Mouse (Mus musculus) adrenal gland, adult 10 weeks (tissue): Measurements from ENCODE around the gene Caprin2. TPM values are rescaled to one million over a fixed set of nuclear protein-coding genes. Genes with fewer than 3 reads are reported as not detected.

ENCODE experiments used
- polyA plus RNA-seq: library from polyadenylated mRNA; stranded (reverse); fragments of 350-450 nt; fragmentation: Illumina TruSeq; extraction: RNeasy Lipid Tissue Mini Kit (QIAGEN cat#74804); gene quantifications from one replicate; pipeline ENCODE4 v1.2.3, GENCODE M21; 2014; ENCODE audit warnings: low read depth, low replicate concordance

Caprin2 gene
- 24.3 TPM for polyA plus RNA-seq

DNA sequence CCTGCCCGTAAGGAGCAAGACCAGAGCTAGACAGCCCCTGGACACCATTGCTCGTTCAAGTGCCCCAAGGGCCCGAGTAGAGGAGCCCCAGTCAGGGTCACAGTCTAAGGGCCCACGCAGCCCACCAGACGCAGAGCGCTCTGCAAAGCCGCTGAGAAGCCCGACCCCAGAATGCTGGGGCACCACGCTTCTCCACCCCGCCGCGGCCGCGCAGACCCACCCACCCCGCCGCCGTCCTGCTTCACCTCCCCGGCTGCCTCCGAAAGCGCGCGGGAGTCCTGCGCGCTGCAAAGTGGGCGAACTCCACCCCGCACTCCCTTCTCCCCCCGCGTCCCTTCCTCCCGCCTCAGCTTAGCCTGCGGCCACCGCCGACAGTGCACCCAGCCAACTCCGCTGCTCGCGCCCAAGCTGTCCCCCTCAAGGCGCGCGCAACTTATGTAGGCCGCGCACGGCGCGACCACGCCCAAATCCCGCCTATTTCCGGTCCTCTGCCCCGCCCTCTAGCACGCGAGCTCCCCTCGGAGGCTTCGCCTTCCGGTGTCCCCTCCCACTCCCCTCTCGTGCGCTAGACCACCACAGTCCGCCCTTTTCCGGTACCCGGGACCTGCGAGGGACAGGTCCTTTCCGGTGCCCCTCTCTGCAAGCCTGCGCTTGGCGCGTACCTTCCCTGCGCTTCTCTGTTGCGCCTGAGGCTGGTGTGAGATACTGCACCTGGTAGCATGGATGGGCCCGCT is at the start of gene Caprin2:
Gene Caprin2 (minus strand): TSS at position 465 of the 734 bp plus-strand sequence.

DNA sequence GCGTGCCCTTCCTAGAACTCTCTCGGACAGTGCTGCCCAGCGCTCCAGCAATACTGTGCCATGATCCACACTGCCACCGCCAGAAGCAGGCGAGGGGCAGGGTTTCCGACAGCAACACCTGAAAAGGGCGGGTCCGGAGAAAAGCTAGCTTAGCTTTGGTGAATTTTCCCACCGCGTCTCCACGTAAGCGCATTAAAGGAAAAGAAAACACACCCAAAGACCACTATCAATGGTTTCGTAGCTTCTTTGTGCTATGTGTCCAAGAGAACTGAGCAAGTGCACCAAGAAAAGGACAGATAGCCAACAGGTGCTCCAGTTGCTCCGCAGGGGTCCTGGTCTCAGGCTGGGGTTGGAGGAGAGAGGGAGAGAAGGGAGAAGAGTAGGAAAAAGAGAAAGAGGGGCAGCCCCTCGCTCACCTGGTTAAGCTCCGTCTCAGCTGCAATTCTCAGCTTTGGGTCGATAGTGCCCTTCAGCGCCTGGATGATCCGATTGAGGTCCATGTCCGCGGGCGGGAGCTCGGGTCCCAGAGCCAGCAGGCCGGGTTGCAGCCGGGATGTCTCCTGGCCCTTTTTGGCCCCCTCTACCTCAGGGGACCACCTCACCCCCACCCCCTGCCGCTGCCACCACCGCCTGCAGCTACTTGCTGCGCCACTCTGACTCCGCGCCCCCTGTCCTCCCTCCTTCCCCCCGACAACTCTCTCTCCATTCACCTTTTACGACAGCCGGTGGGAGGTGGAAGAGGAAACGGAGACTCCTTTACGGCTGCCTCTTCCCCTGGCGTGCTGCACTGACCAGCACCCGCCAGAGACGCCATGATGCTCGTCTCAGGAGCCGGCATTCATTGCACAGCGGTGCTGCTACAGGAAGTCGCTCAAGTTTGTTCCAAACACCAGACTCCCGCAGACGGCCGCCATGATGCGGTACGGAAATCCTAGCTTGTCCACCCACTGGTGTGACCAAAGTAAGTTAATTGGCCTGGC is 65.0 kb downstream of the Caprin2 start, which contains the start of gene Ipo8:
Gene Ipo8 (minus strand): TSS at position 720 of the 980 bp plus-strand sequence.

Other genes starting within 250 kb of the Caprin2 start
- 91.2 TPM for gene Ipo8, start 64.8 kb downstream of the Caprin2 start, polyA plus RNA-seq
- gene Sinhcaf, start 50.2 kb upstream of the Caprin2 start, polyA plus RNA-seq: 50.1 TPM
- gene Dennd5b, start 205.4 kb upstream of the Caprin2 start, polyA plus RNA-seq: 17.6 TPM
- gene Gm10203, start 233.9 kb upstream of the Caprin2 start, polyA plus RNA-seq: not detected
- gene Etfbkmt, start 243.6 kb upstream of the Caprin2 start, polyA plus RNA-seq: 34.2 TPM